ENCODE assay signal across 9 mouse cellular contexts in genomic region chr5:35454187-35454800, GRCm38 (mm10).
DNase-seq lines count a peak whose midpoint lies in the region; ATAC-seq and TF ChIP-seq lines count a peak whose summit lies in the region.
"Had no signal": no experiment of that assay in that cellular context is flagged by ENCODE, and none has a peak within 500 bp of the region (broad histone marks: within the 10 kb centered on the region; RNA-seq: fewer than 3 reads in every experiment).

No protein-coding gene starts in this region.

- no peaks in the 10 kb centered on the region for H3K4me1 ChIP-seq in intestine, embryonic 14.5 days (replicated peaks; ENCODE audit: control insufficient read depth, insufficient read depth, low read length)
- no peaks in the 10 kb centered on the region for H3K4me1 ChIP-seq in intestine, postnatal 0 days (replicated peaks; ENCODE audit: control insufficient read depth, insufficient read depth, low read length)
- H3K4me1 ChIP-seq in hindbrain, embryonic 10.5 days (replicated peaks) = peaks cover 32% of the 10 kb centered on the region
- peaks cover 21% of the 10 kb centered on the region for H3K4me1 ChIP-seq in limb, embryonic 11.5 days (ENCODE audit: control insufficient read depth, insufficient read depth, low read length)
- H3K4me1 ChIP-seq in intestine, embryonic 15.5 days (replicated peaks) = no peaks in the 10 kb centered on the region
- H3K4me1 ChIP-seq: heart, embryonic 15.5 days had no signal

- H3K4me2 ChIP-seq in intestine, embryonic 14.5 days (ENCODE audit: low read length) = no peak overlapping the region
- H3K4me2 ChIP-seq in intestine, postnatal 0 days (replicated peaks; ENCODE audit: low read depth) = no peak overlapping the region
- H3K4me2 ChIP-seq in limb, embryonic 11.5 days (ENCODE audit: low read depth, severe bottlenecking) = no peak overlapping the region
- no peak overlapping the region for H3K4me2 ChIP-seq in intestine, embryonic 15.5 days (replicated peaks)
- H3K4me2 ChIP-seq: heart, embryonic 15.5 days had no signal

- no peak overlapping the region for H3K4me3 ChIP-seq in intestine, embryonic 14.5 days (ENCODE audit: low read depth, low read length)
- no peak overlapping the region for H3K4me3 ChIP-seq in intestine, postnatal 0 days (ENCODE audit: low read depth, low read length)
- no peak overlapping the region for H3K4me3 ChIP-seq in hindbrain, embryonic 10.5 days
- no peak overlapping the region for H3K4me3 ChIP-seq in limb, embryonic 11.5 days (ENCODE audit: low read depth, low read length)
- no peak overlapping the region for H3K4me3 ChIP-seq in intestine, embryonic 15.5 days (replicated peaks)
- H3K4me3 ChIP-seq: heart, embryonic 15.5 days had no signal

- no peak overlapping the region for H3K9ac ChIP-seq in intestine, embryonic 14.5 days (ENCODE audit: low read length)
- no peak overlapping the region for H3K9ac ChIP-seq in intestine, postnatal 0 days (ENCODE audit: low read depth, low read length)
- H3K9ac ChIP-seq in limb, embryonic 11.5 days (ENCODE audit: low read length) = no peak overlapping the region
- H3K9ac ChIP-seq in intestine, embryonic 15.5 days = no peak overlapping the region
- H3K9ac ChIP-seq: heart, embryonic 15.5 days had no signal

- H3K27ac ChIP-seq in intestine, embryonic 14.5 days (ENCODE audit: low read depth) = no peak overlapping the region
- no peak overlapping the region for H3K27ac ChIP-seq in intestine, postnatal 0 days (ENCODE audit: low read depth, low read length)
- peak overlapping the region; percentile 56 for H3K27ac ChIP-seq in hindbrain, embryonic 10.5 days
- no peak overlapping the region for H3K27ac ChIP-seq in limb, embryonic 11.5 days (replicated peaks; ENCODE audit: low read depth, low read length)
- H3K27ac ChIP-seq in intestine, embryonic 15.5 days = no peak overlapping the region
- H3K27ac ChIP-seq: heart, embryonic 15.5 days had no signal

- no peaks in the 10 kb centered on the region for H3K9me3 ChIP-seq in intestine, embryonic 14.5 days (ENCODE audit: control insufficient read depth, low read length)
- H3K9me3 ChIP-seq in intestine, postnatal 0 days (ENCODE audit: control insufficient read depth) = no peaks in the 10 kb centered on the region
- no peaks in the 10 kb centered on the region for H3K9me3 ChIP-seq in hindbrain, embryonic 10.5 days
- no peaks in the 10 kb centered on the region for H3K9me3 ChIP-seq in limb, embryonic 11.5 days (ENCODE audit: control insufficient read depth, low read length)
- no peaks in the 10 kb centered on the region for H3K9me3 ChIP-seq in intestine, embryonic 15.5 days
- H3K9me3 ChIP-seq: heart, embryonic 15.5 days had no signal

- H3K36me3 ChIP-seq in intestine, embryonic 14.5 days (ENCODE audit: control insufficient read depth, insufficient read depth, low read length) = no peaks in the 10 kb centered on the region
- H3K36me3 ChIP-seq in intestine, postnatal 0 days (ENCODE audit: control insufficient read depth, insufficient read depth) = no peaks in the 10 kb centered on the region
- no peaks in the 10 kb centered on the region for H3K36me3 ChIP-seq in hindbrain, embryonic 10.5 days
- no peaks in the 10 kb centered on the region for H3K36me3 ChIP-seq in limb, embryonic 11.5 days (ENCODE audit: control insufficient read depth, insufficient read depth, low read length)
- no peaks in the 10 kb centered on the region for H3K36me3 ChIP-seq in intestine, embryonic 15.5 days
- H3K36me3 ChIP-seq: heart, embryonic 15.5 days had no signal

- peaks cover 9% of the 10 kb centered on the region for H3K27me3 ChIP-seq in intestine, embryonic 14.5 days (replicated peaks; ENCODE audit: control insufficient read depth, insufficient read depth, low read length)
- H3K27me3 ChIP-seq in intestine, postnatal 0 days (replicated peaks; ENCODE audit: control insufficient read depth, insufficient read depth, low read length) = no peaks in the 10 kb centered on the region
- H3K27me3 ChIP-seq in hindbrain, embryonic 10.5 days (ENCODE audit: insufficient read depth, poor library complexity, severe bottlenecking) = peaks cover 77% of the 10 kb centered on the region
- 0 out of 2 replicates have a peak, but pooled peaks cover 3% of the 10 kb centered on the region for H3K27me3 ChIP-seq in limb, embryonic 11.5 days (ENCODE audit: control insufficient read depth, insufficient read depth, low read length)
- H3K27me3 ChIP-seq in intestine, embryonic 15.5 days (replicated peaks) = no peaks in the 10 kb centered on the region

- WGBS in intestine, embryonic 14.5 days = 29% methylated on average over 17 of the region's 17 CpGs
- 44% methylated on average over 17 of the region's 17 CpGs for WGBS in intestine, postnatal 0 days
- WGBS in hindbrain, embryonic 10.5 days = 52% methylated on average over 17 of the region's 17 CpGs
- 13% methylated on average over 17 of the region's 17 CpGs for WGBS in limb, embryonic 11.5 days
- 33% methylated on average over 17 of the region's 17 CpGs for WGBS in intestine, embryonic 15.5 days

- ATAC-seq in intestine, embryonic 14.5 days (replicated peaks; ENCODE audit: low FRiP score, low TSS enrichment, low read depth) = no peak
- ATAC-seq in intestine, postnatal 0 days = no peak
- no peak; the same call in 1 of the 2 replicates for ATAC-seq in limb, embryonic 11.5 days (ENCODE audit: insufficient number of reproducible peaks, low FRiP score, low TSS enrichment, low read depth)
- no peak for ATAC-seq in intestine, embryonic 15.5 days

- DNase-seq in intestine, embryonic 14.5 days (ENCODE audit: low spot score) = peak; percentile 53
- peak; percentile 43 for DNase-seq in hindbrain, embryonic 10.5 days (ENCODE audit: low spot score)
- peak; percentile 55 for DNase-seq in limb, embryonic 11.5 days (ENCODE audit: low spot score)
- DNase-seq in right cerebral cortex, adult 18-20 months = peak; percentile 14
- DNase-seq in urinary bladder, postnatal 36 days (ENCODE audit: low spot score in 2 of 2) = no peak
- DNase-seq in heart, postnatal 10 days = no peak

- intact Hi-C loops in heart, postnatal 10 days (cut with DNase I) = no loop called here

- TF ChIP-seq CTCF in intestine, postnatal 0 days (IDR thresholded peaks at IDR 0.05; ENCODE audit: low read depth) = no peak

Comparison
In these comparisons a context has a peak if more than half of its experiments do, and no peak if none do; other contexts are left out.
1. DNase-seq: peak in intestine, embryonic 14.5 days (single experiment), hindbrain, embryonic 10.5 days (single experiment), limb, embryonic 11.5 days (single experiment) and right cerebral cortex, adult 18-20 months (single experiment); none in urinary bladder, postnatal 36 days (0 of 2) and heart, postnatal 10 days (0 of 2).